Mouse (Mus musculus): ENCODE results near the gene Gm10100.
"Not testable (repeated sequence)": the region's sequence is repeated elsewhere in the genome, so short reads cannot be mapped to it uniquely, and the experiment has no call there.

DNA sequence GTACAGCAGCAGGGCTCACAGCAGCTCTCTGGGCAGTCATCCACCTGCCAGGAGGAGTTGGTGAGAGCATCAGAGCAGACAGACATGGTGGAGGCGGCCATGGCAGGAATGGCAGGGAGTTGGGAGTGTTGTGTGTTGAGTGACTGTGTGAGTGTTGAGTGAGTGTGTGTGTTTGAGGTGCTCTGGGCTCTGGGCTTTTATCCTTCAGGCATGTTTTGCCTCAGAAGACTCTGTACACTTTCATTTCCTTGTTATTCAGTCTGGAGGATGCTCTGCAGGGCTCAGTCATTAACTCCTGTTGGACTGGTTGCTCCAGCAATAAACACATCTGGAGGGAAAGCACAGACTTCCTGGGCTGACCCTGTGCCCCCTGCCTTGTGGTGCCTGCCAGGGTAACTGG, 33.3 kb downstream of the Gm10100 start, which contains the start of gene Gm3233:
- TF ChIP-seq CTCF (IDR thresholded peaks at IDR 0.05; ENCODE audit: extremely low read depth, insufficient read length, insufficient replicate concordance, low read depth, low read length); POLR2A (IDR thresholded peaks at IDR 0.05; ENCODE audit: low read depth, low read length): not testable (repeated sequence)
